Mouse (Mus musculus): ENCODE measurements around the gene Foxb1. TPM values are rescaled to one million over a fixed set of nuclear protein-coding genes. Genes with fewer than 3 reads are reported as not detected.

Gene Foxb1
- polyA plus RNA-seq (2012; ENCODE audit: insufficient read depth, insufficient read length, low replicate concordance, missing spikeins): not detected in 2 replicates

DNA sequence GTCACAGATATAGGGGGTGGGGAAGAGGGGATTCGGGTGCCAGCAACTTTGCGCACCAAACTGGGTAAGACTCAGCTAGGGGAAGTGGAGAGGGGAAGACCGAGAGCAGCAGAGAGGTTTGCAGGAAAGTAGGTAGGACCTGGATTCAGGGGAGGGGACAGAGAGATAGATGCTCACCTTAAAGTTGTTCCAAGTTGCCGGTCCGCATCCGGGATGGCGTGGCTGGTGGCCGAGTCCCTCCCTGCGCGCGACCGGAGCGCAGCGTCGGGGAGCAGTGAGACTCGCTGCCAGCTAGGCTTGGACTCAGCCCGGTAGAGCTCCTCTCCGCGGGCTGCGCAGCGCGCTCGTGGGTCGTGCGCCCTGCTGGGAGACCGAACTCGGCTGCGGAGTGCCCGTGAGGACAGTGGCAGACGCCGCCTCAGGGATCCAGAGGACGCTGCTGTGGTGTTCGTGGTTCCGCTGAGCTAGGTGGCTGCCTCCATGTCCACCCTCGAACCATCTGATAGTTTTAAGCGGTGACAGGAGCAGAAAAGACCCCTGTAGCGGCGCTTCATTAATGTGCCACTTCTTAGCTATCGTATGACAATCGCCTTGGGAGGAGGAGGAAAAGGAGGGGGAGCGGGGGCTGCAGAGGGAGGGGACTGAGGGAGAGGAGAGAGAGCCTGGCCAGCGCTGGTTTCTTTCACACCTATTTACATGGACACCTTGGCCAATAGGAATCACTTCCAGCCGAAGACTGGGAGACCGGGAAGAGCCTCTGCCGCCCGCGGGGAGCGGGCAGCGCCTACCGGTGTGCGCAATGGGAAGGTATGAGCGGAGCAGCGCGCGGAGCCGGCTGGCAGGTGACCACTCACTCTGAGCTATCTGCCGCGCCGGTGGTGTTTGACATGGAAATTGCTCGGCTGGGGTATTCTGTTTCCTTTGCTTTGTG is at the start of gene Foxb1:
TSS of gene Foxb1 (minus strand) at position 570 of the 931 bp plus-strand sequence.
- Histone ChIP-seq H3K4me3 (ENCODE audit: insufficient read depth, low read depth, low read length) (no peak within 1 kb of the TSS), H3K4me1 (ENCODE audit: control insufficient read depth, insufficient read depth, low read length) (no peaks in the 10 kb centered on the region), H3K27ac (ENCODE audit: insufficient read depth, low read depth, low read length) (no peak within 1 kb of the TSS)
- WGBS: under 1% methylated on average over 60 of the region's 60 CpGs
- TF ChIP-seq POLR2A (IDR thresholded peaks at IDR 0.05; ENCODE audit: insufficient read depth, low read depth, low read length) (no peak), CTCF (IDR thresholded peaks at IDR 0.05; ENCODE audit: insufficient read depth, low read depth, low read length) (no peak)

DNA sequence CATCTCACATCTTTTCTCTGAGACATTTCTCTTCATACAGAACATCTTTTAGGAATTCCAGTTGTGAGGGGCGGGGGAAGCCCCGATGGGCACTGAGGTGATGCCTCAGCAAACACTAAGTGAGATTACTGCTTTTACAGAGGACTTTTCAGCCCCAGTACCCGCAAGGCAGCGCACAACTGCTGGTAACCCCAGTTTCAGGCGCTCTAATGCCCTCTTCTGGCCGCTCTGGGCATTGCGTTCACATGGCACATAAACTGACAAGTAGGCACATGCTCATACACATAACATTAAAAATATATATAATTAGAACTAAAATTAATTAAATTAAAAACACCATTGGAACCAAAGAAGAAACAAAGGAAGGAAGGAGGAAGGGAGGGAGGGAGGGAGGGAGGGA is 29.8 kb upstream of the Foxb1 start:
- WGBS: 55% methylated on average over 7 of the region's 7 CpGs
- Histone ChIP-seq H3K27ac (ENCODE audit: insufficient read depth, low read depth, low read length) (no peak overlapping the region), H3K4me1 (ENCODE audit: control insufficient read depth, insufficient read depth, low read length) (no peaks in the 10 kb centered on the region), H3K4me3 (ENCODE audit: insufficient read depth, low read depth, low read length) (no peak overlapping the region)
- TF ChIP-seq CTCF (IDR thresholded peaks at IDR 0.05; ENCODE audit: insufficient read depth, low read depth, low read length) (no peak), POLR2A (IDR thresholded peaks at IDR 0.05; ENCODE audit: insufficient read depth, low read depth, low read length) (no peak)

DNA sequence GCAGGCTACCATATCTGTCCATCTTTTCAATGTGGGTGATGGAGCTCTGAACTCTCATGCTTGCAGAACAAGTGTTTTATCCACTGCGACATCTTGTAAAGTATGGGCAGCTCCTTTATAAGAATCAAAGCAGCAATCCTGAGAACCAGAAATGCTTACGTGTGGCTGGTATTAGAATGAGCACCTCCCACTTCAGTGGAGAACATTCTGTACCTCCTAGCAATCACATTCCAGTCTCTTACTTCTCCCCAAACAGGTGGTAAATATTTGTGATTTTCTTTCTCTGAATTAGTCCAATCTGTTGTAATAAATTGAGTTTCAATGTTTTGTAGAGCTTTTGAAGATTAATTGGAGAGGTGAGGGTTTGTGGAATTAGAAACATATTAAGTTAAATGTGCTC is 19.3 kb upstream of the Foxb1 start:
- no peak overlapping the region for H3K27ac ChIP-seq (ENCODE audit: insufficient read depth, low read depth, low read length)
- TF ChIP-seq POLR2A (IDR thresholded peaks at IDR 0.05; ENCODE audit: insufficient read depth, low read depth, low read length): no peak
- no peak for TF ChIP-seq CTCF (IDR thresholded peaks at IDR 0.05; ENCODE audit: insufficient read depth, low read depth, low read length)
- 82% methylated on average over 2 of the region's 2 CpGs for WGBS

DNA sequence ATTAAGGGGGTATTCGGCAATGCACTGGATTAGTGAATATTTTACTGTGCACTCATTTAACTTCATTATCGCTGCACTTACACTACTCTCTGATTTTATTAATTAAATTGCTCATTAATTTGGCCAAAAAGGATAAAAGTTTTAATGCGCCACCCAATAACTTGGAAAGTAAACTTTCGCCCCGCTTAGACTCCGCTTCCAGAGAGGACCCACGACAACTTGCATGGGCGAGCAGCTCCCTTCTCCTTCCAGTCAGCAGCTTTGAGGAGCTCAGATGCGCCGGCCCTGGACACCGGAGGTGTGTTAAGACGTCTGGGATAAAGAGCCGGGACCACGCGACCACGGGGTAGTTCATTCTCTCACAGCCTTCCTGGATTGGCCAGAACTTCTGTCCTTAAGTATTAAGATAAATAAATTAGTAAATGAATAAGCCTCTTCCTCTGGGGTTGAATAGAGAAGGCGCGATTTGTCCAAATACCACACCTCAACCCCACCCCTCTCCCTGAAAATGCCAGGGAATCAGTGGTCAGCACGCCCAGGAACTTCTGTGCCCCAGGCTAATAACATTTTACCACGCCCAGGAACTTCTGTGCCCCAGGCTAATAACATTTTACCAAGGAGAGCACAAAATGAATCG is 9.3 kb upstream of the Foxb1 start:
- no peak overlapping the region for H3K27ac ChIP-seq (ENCODE audit: insufficient read depth, low read depth, low read length)
- no peak overlapping the region for H3K4me3 ChIP-seq (ENCODE audit: insufficient read depth, low read depth, low read length)
- TF ChIP-seq POLR2A (IDR thresholded peaks at IDR 0.05; ENCODE audit: insufficient read depth, low read depth, low read length): no peak
- TF ChIP-seq CTCF (IDR thresholded peaks at IDR 0.05; ENCODE audit: insufficient read depth, low read depth, low read length): no peak
- H3K4me1 ChIP-seq (ENCODE audit: control insufficient read depth, insufficient read depth, low read length): no peaks in the 10 kb centered on the region
- WGBS: 3% methylated on average over 21 of the region's 21 CpGs

More for the DNA sequence above, 19.3 kb upstream of the Foxb1 start:
- Histone ChIP-seq H3K4me3 (ENCODE audit: insufficient read depth, low read depth, low read length) (no peak overlapping the region), H3K4me1 (ENCODE audit: control insufficient read depth, insufficient read depth, low read length) (no peaks in the 10 kb centered on the region)

DNA sequence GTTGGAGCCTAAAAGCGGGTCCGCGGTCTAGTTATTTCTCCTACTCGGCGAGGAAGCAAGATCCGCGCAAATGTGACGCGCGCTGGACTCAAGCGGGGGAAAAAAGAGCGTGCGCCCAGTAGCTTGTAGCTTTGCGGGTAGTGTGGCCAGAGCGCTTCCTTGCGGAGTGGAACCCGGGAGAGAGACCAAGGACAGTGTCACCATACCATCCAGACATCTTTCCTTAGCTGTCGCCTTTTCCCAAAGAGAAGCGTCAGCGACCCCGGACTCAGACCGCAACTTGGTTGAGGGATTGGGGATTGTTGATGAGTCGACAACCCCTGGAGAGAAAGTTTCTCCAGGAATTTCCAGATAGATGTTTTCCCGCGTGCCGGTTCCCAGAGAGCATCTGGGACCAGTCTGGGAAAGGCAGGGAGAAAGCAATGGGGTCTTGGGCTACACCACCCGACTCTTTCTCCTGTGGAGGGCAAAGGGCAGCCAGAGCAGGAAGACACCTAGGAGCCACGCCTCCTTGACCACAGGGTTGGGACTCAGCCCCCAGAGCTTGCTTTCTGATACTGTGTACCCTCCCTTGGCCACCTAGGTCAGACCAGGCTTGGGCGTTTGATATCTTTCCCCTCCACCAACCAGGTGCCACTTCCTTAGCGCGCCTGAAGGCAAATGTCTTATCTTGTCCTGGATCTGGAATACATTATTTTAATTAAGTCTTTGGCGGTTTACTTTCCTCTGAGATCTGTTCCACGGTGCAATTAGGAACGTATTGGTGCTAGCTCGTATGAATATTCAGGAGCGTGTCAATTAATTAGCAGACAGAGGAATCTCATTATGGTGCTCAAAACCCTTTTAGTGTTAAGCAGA is 8.6 kb upstream of the Foxb1 start:
- WGBS: 4% methylated on average over 36 of the region's 36 CpGs
- no peak for TF ChIP-seq POLR2A (IDR thresholded peaks at IDR 0.05; ENCODE audit: insufficient read depth, low read depth, low read length)
- no peak for TF ChIP-seq CTCF (IDR thresholded peaks at IDR 0.05; ENCODE audit: insufficient read depth, low read depth, low read length)
- Histone ChIP-seq H3K4me3 (ENCODE audit: insufficient read depth, low read depth, low read length) (no peak overlapping the region), H3K27ac (ENCODE audit: insufficient read depth, low read depth, low read length) (no peak overlapping the region), H3K4me1 (ENCODE audit: control insufficient read depth, insufficient read depth, low read length) (no peaks in the 10 kb centered on the region)

DNA sequence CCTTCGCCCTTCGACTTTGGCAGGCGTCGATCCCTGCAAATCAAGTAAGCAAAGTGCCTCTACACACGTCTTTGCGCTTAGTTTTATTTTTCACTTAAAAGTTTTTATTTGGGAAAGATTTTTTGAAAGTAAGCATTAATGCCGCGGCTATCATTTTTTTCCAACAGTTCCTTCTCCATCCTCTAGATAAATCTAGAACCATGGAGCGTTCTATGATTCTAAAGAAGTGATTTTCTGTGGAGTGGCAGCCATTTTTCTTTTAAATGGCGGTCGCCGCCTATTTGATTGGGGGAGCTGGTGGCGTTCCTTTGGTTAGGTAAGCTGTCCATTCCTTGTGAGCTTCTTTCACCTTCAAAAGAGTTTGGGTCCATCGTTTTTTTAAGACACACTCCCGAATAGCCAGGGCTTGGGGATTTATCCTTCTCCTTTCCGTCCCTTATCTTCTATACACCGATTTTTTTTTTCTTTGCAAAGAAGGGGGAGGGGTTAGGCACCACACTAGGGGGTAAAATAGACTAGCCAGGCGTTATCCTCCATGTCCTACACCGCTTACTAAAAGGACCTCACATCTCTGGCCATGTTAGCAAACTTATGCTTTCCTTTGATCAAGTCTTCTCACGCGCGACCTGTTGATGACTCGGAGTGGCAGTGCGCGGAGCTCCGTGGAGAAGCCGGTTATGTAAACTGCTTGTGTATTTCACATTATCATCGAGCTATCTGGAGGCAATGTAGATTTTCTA is 7.6 kb upstream of the Foxb1 start:
- no peak overlapping the region for H3K4me3 ChIP-seq (ENCODE audit: insufficient read depth, low read depth, low read length)
- no peak overlapping the region for H3K27ac ChIP-seq (ENCODE audit: insufficient read depth, low read depth, low read length)
- TF ChIP-seq POLR2A (IDR thresholded peaks at IDR 0.05; ENCODE audit: insufficient read depth, low read depth, low read length) (no peak), CTCF (IDR thresholded peaks at IDR 0.05; ENCODE audit: insufficient read depth, low read depth, low read length) (no peak)
- WGBS: 5% methylated on average over 28 of the region's 28 CpGs
- no peaks in the 10 kb centered on the region for H3K4me1 ChIP-seq (ENCODE audit: control insufficient read depth, insufficient read depth, low read length)

DNA sequence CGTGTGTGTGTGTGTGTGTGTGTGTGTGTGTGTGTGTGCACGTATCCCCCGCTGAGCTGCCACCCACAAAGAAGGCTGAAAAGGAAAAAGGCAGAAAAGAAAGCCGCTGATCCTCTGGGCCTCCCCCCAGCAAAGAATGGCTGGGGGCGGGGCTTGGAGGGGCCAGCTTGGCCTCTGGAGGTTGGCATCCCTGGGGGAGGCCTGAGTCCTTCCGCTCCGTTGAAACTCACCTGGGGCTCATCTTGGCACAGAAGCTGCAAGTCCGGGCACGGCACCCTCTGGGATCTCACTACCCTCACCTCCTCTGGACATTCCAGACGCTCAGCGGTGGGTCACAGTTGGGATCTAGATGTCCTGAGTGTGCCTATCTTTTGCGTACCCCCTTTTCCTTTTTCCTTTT is 6.7 kb upstream of the Foxb1 start:
- H3K4me1 ChIP-seq (ENCODE audit: control insufficient read depth, insufficient read depth, low read length): no peaks in the 10 kb centered on the region
- 2% methylated on average over 9 of the region's 12 CpGs for WGBS
- no peak overlapping the region for H3K4me3 ChIP-seq (ENCODE audit: insufficient read depth, low read depth, low read length)
- TF ChIP-seq CTCF (IDR thresholded peaks at IDR 0.05; ENCODE audit: insufficient read depth, low read depth, low read length): no peak
- no peak overlapping the region for H3K27ac ChIP-seq (ENCODE audit: insufficient read depth, low read depth, low read length)

DNA sequence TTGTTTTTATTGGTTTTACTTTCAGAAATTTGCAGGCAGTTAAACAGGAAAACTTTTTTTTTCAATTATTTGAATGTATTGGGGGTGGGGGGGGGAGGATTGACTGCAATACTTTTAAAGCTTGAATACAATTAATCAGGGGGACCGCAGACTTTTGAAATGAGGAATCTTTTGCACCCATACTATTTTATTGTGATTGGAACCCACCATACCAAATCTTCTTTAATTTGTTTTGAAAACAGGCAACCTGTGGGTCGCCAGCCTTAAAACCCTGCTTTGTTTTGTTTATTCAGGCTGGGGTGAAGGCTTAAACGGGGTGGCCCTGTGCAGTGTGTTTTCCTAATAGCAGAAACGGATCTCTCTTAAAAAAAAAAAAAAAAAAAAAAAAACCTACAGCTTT is 6.2 kb upstream of the Foxb1 start:
- Histone ChIP-seq H3K4me1 (ENCODE audit: control insufficient read depth, insufficient read depth, low read length) (no peaks in the 10 kb centered on the region), H3K27ac (ENCODE audit: insufficient read depth, low read depth, low read length) (no peak overlapping the region), H3K4me3 (ENCODE audit: insufficient read depth, low read depth, low read length) (no peak overlapping the region)
- 1% methylated on average over 4 of the region's 4 CpGs for WGBS
- TF ChIP-seq CTCF (IDR thresholded peaks at IDR 0.05; ENCODE audit: insufficient read depth, low read depth, low read length) (no peak), POLR2A (IDR thresholded peaks at IDR 0.05; ENCODE audit: insufficient read depth, low read depth, low read length) (no peak)

All from olfactory bulb, adult 2 months (tissue).